Mouse (Mus musculus): Measurements from ENCODE around the gene Nop10.
A peak's percentile ranks its signal among the peaks of the same experiment; 100 is the strongest.
"Not testable (repeated sequence)": the region's sequence is repeated elsewhere in the genome, so short reads cannot be mapped to it uniquely, and the experiment has no call there.

Gene Nop10

DNA sequence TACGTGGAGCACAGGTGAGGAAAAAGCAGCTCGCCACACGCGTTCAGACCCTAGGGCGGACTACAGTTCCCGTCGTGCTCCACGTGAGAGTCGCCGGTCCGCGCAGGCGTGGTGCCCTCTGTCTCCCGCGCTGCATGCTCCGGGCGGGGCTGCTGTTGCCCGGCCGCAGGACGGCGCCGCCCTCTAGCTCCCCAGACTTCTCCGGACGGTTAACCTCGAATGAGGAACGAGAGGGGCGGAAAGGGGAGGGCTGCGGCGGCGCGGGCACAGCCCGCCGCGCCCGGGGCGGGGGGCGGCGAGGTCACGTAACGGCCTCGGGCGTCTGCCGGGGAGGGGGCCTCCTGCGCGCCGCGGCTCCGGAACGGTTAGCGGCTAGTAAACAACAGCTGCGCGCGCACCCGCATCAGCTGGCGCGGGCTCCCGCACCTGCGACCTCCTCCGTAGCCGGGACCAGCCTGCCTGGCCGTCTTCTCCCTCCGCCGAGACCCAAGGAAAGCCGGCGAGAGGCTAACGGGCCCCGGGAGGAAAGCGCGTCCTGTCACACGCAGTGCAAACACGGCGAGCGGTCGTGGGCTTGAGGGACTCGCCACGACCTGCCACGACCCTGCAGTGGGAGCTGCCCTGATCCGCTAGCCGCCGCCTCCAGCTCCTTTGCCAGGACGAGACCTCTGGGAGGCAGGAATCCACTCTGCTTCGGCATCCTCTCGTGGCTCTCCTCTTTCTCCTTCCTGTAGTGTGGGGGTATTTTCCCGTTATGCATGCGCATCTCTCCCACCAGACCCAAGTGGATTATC is 3.9 kb downstream of the Nop10 start, which contains the start of gene Slc12a6:
Gene Slc12a6 (plus strand): TSS at position 378 of the 794 bp plus-strand sequence.
- DNase-seq: peak; percentile 95

DNA sequence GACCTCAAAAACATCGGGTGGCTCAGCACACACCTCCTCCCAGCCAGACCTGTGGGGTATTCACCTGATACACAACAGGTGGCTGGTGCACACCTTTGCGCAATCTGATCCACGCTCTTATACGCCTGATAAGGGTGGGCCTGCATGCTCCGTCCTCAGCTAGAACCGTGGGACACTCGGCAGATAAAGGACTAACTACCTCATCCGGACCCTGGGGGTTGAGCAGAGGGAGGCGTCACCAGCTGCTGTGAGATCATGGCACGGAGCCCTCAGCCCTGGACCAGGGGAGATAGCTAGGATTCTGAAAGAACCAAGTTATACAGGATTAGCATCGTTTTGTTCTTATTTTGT is 4.5 kb downstream of the Nop10 start, which contains the start of gene Gm21985:
Gene Gm21985 (plus strand): TSS at position 73 of the 351 bp plus-strand sequence.
- peak; percentile 46 for DNase-seq

- peak; percentile 28 for DNase-seq
Observed at GRCm38 (mm10) chr2:112266780-112267179, 5.1 kb downstream of the Nop10 start.

- peak; percentile 25 for DNase-seq
Observed at GRCm38 (mm10) chr2:112267547-112268269, 6.0 kb downstream of the Nop10 start.

DNA sequence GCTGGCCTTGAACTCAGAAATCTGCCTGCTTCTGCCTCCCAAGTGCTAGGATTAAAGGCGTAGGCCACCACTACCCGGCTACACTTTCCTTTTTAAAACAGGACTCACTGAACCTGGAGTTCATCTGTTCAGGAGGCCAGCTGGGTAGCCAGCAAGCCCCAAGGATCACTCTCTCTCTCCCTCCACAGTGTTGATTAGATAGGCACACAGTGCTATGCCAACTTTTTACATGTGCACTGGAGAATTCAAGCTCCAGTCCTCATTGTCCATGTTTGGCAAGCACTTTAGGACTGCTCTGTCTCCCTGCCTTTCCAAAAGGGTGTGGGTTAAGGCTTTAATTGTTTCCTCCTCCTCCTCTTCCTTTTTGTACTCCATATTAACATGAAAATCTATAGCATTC is 8.3 kb downstream of the Nop10 start:
- DNase-seq: no peak

DNA sequence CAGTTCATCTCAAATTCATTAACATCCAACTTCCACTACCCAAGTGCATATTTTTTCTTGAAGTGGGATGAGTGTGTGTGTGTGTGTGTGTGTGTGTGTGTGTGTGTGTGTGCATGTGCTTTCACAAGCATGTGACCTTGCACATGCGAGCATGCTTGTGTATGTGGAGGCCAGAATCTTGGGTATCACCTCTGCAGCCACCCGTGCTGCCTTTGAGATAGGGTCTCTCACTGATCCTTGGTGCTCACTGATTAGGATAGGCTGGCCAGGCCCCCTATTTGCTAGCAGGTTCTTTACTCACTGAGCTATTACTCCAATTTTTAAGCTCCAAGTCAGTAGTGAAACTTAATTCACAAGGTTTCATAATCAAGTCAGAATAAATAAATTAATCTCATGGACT is 11.2 kb downstream of the Nop10 start:
- no peak for DNase-seq

DNA sequence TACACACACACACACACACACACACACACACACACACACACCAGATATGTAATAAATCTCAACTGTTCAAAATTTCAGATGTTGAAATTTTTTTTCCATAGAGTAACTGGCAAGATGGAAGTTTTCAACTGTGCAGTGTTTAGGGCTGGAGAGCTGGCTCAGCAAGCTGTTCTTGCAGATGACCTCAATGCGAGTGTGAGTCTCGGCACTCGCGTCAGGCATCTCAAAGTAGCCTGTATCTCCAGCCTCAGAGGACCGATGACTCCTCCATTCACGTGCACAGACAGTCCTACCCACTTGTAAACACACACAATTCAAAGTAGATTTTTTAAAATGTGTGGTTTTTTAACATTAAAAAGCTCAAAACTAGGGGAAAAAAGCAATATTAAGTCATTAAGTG is 11.7 kb downstream of the Nop10 start:
- DNase-seq: no peak

GRCm38 (mm10) chr2:112276870-112277269 is 15.1 kb downstream of the Nop10 start:
- no peak for DNase-seq

DNA sequence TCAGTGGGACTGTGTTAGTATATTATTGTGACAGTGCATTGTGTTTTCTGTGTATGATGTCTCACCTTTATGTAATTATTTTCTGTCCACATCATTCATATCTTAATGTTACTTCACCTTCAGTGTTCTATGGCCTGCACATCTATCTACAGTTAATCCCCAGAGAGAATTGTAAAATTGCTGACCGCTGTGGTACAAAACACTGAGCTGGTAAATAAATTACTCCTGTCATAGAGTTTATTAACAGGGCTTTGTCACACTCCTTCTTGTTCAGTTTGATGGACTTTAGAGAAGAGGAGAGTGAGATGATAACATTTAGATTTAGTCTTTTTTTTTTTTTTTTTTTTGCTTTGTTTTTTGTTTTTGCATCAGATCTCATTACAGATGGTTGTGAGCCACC is 21.1 kb downstream of the Nop10 start:
- DNase-seq: peak; percentile 70

GRCm38 (mm10) chr2:112284363-112285030 is 22.8 kb downstream of the Nop10 start:
- DNase-seq: peak; percentile 91

DNA sequence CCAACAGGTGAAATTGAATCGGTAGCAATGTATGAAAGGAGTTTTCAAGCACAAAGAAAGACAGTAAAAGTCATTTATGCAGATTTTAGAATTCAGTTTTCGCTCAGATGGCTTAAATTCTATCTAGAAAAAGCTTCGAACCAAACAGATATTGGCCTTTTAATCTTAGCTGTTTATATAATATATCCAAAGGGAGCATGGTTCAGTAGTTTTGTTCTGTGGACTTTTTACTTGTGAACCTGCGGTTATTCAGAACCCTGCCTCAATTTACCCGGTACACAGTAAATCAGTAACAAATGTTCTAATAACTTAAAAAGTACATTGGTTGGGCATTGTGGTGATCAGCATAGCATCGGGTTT is 23.3 kb downstream of the Nop10 start:
- peak; percentile 63 for DNase-seq

DNA sequence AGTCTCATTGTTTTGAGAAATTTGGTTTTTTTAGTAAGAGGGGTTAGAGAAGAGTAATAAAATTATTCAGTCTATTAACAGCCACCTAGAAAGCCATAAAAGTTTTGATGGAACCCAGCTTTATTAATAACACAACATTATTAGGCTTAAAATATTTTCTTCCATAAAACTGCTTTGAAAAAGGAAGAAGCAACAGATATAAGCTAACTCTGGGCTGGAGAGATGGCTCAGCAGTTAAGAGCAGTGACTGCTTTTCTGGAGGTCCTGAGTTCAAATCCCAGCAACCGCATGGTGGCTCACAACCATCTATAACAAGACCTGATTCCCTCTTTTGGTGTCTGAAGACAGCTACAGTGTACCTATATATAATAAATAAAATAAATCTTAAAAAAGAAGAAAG is 24.3 kb downstream of the Nop10 start:
- DNase-seq: not testable (repeated sequence)

GRCm38 (mm10) chr2:112287059-112287458 is 25.3 kb downstream of the Nop10 start:
- DNase-seq: peak; percentile 30

DNA sequence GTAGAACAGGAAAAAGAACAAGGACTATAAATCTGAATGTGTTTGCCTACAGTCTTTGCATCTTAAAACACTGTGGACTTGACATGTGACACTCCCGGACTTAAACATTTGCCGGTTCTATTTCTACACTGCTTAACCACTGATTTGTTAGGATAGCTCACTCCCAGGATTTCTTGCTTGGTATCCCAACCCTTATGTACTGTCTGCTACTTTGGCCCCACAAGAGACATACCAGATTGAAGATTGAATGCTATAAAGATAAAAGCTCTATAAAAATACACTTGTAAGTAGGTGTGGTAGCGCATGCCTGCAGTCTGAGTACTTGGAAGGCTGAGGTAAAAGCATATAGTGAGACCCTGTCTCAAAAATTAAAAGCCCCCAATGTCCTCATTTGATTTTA is 27.8 kb downstream of the Nop10 start:
- DNase-seq: no peak

GRCm38 (mm10) chr2:112292823-112293222 is 31.1 kb downstream of the Nop10 start:
- no peak for DNase-seq

DNA sequence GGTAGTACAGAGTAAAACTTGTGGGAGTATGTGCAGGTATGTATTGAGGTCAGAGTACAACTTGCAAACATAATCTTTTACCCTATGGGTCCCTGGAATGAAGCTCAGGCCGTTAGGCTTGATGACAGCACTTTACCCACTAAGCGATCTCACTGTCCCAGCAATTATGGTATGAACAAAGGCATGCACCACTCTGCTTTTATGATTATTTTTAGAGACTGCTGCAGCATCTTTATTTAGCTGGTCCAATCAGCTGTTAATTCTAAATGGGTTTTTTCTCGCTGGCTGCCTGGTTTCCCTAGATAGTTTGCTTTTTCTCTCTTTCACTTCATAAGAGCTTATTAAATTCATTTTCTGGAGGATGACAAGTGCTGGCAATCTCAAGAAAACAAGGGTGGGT is 34.5 kb downstream of the Nop10 start:
- DNase-seq: no peak

DNA sequence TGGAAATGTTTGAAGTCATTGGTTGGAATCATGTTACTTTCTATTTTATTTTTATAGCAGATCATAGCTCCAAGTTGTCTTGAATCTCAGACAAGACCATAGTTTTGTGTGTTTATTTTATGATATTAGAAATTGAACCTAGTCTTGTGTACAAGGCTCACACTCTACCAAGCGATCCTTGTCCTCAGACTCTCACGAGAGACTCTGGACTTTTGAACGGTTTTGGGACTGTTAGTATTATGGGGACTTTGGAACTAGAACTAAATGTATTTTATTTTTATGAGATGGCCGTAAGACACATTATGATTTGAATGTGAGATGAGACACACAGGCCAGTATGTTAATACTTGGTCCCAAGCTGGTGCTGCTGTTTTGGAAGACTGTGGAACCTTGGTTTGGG is 36.5 kb downstream of the Nop10 start:
- peak; percentile 24 for DNase-seq

GRCm38 (mm10) chr2:112308671-112309070 is 46.9 kb downstream of the Nop10 start:
- no peak for DNase-seq

DNA sequence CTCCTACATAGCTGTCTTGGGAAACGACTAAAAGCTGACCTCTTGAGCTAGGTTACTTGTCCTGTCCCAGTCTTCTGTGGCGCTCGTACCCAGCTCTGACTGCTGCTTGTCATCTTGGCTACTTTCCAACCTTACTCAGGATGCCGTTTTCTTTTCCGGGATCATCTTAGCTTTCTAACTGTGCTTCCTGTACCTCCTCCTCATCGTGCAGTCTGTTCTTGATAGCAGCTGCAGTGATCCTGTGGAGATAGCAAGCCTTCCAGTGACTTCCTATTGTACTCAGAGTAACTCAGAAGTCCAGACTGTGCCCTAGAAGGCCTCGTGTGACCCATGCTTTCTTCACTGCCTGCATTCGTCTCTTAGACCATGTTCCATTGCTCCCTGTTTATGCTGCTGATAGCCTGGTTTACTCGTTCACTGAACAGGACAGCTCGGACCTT is 47.5 kb downstream of the Nop10 start:
- peak; percentile 35 for DNase-seq

Data from kidney, adult 9 months (tissue).